Mouse (Mus musculus): ENCODE data around the gene Hoxd10. TPM values are rescaled to one million over a fixed set of nuclear protein-coding genes. Genes with fewer than 3 reads are reported as not detected.

The Hoxd10 gene
- total and polyA plus RNA-seq, 3 experiments: not detected

- Histone ChIP-seq H3K79me2 (replicated peaks; ENCODE audit: control insufficient read depth, extremely low read depth, insufficient read depth, poor library complexity, severe bottlenecking) (no peaks in the 10 kb centered on the region), H3K9ac (ENCODE audit: insufficient read depth, low read depth) (no peak overlapping the region), H3K36me3 (replicated peaks in 1 of 2; ENCODE audit: control insufficient read depth in 1 of 2, insufficient read depth in 1 of 2, low read length in 1 of 2) (no peaks in the 10 kb centered on the region), H3K4me1 (ENCODE audit: control insufficient read depth in 1 of 2, insufficient read depth in 2 of 2) (no peaks in the 10 kb centered on the region), H3K9me3 (replicated peaks; ENCODE audit: low read length) (peaks cover 38% of the 10 kb centered on the region), H3K4me2 (ENCODE audit: insufficient read depth, low read depth, poor library complexity, severe bottlenecking) (no peak overlapping the region), H3K27me3 (replicated peaks) (no peaks in the 10 kb centered on the region), H3K27ac (ENCODE audit: insufficient read depth, low read depth) (no peak overlapping the region), H3K4me3 (replicated peaks in 1 of 3; ENCODE audit: low read depth in 2 of 3, low read length in 2 of 3, poor library complexity in 1 of 3) (no peak overlapping the region)
- no peak for TF ChIP-seq ZKSCAN1 (IDR thresholded peaks at IDR 0.05; ENCODE audit: borderline replicate concordance, low read depth, low read length)
- TF ChIP-seq ZC3H11A (IDR thresholded peaks at IDR 0.05; ENCODE audit: low read depth, low read length): no peak
- TF ChIP-seq KAT2A (IDR thresholded peaks at IDR 0.05; ENCODE audit: insufficient replicate concordance, low read length): no peak
- no peak for TF ChIP-seq EP300 (IDR thresholded peaks at IDR 0.05; ENCODE audit: low read length)
- TF ChIP-seq JUND (conservative IDR thresholded peaks at IDR 0.05; ENCODE audit: low read depth, low read length): no peak
- no peak for TF ChIP-seq SMC3 (IDR thresholded peaks at IDR 0.05; ENCODE audit: low read depth, low read length)
- TF ChIP-seq IRF4 (IDR thresholded peaks at IDR 0.05; ENCODE audit: low read depth, low read length): no peak
- no peak for TF ChIP-seq TBP (conservative IDR thresholded peaks at IDR 0.05; ENCODE audit: low read depth, low read length)
- no peak for TF ChIP-seq POLR2A (IDR thresholded peaks at IDR 0.05; ENCODE audit: low read depth, low read length)
- TF ChIP-seq JUN (IDR thresholded peaks at IDR 0.05; ENCODE audit: insufficient read depth, low read depth, low read length): no peak
- no peak for TF ChIP-seq GABPA (IDR thresholded peaks at IDR 0.05; ENCODE audit: insufficient replicate concordance, low read depth, low read length)
- TF ChIP-seq TCF12 (IDR thresholded peaks at IDR 0.05; ENCODE audit: low read depth, low read length): no peak
- no peak for TF ChIP-seq MYC (IDR thresholded peaks at IDR 0.05; ENCODE audit: low read depth, low read length)
- no peak for TF ChIP-seq HCFC1 (IDR thresholded peaks at IDR 0.05; ENCODE audit: low read depth, low read length)
- no peak for TF ChIP-seq MEF2A (IDR thresholded peaks at IDR 0.05; ENCODE audit: borderline replicate concordance, low read depth, low read length)
- dilution Hi-C loops (cut with MboI; ENCODE audit: extremely low pct_ligation_motif_present, extremely low pct_unique_long_range_greater_than_20kb, low sequenced_read_pairs): no loop called here
- DNase-seq (ENCODE audit: extremely low read depth): no peak
- in situ Hi-C loops (cut with MboI; ENCODE audit: low pct_ligation_motif_present, low pct_unique_long_range_greater_than_20kb, low sequenced_read_pairs): loop anchor here (25.0 kb wide), 1 partner anchor 1069 kb away; the partner anchor contains the start of gene Chrna1
Measured at GRCm38 (mm10) chr2:74655821-74656631, 35.7 kb upstream of the Hoxd10 start.

GRCm38 (mm10) chr2:74656632-74657021 is 35.1 kb upstream of the Hoxd10 start:
- Histone ChIP-seq H3K4me1 (ENCODE audit: control insufficient read depth in 1 of 2, insufficient read depth in 2 of 2) (no peaks in the 10 kb centered on the region), H3K4me2 (ENCODE audit: insufficient read depth, low read depth, poor library complexity, severe bottlenecking) (no peak overlapping the region), H3K9me3 (replicated peaks; ENCODE audit: low read length) (peaks cover 38% of the 10 kb centered on the region), H3K4me3 (replicated peaks in 1 of 3; ENCODE audit: low read depth in 2 of 3, low read length in 2 of 3, poor library complexity in 1 of 3) (no peak overlapping the region), H3K9ac (ENCODE audit: insufficient read depth, low read depth) (no peak overlapping the region), H3K36me3 (replicated peaks in 1 of 2; ENCODE audit: control insufficient read depth in 1 of 2, insufficient read depth in 1 of 2, low read length in 1 of 2) (no peaks in the 10 kb centered on the region), H3K27ac (ENCODE audit: insufficient read depth, low read depth) (no peak overlapping the region), H3K79me2 (replicated peaks; ENCODE audit: control insufficient read depth, extremely low read depth, insufficient read depth, poor library complexity, severe bottlenecking) (no peaks in the 10 kb centered on the region), H3K27me3 (replicated peaks) (no peaks in the 10 kb centered on the region)
- TF ChIP-seq KAT2A (IDR thresholded peaks at IDR 0.05; ENCODE audit: insufficient replicate concordance, low read length) (no peak), NELFE (IDR thresholded peaks at IDR 0.05; ENCODE audit: low read depth, low read length) (no peak), E2F4 (IDR thresholded peaks at IDR 0.05; ENCODE audit: insufficient replicate concordance, low read depth, low read length) (no peak), JUND (conservative IDR thresholded peaks at IDR 0.05; ENCODE audit: low read depth, low read length) (no peak), RCOR1 (conservative IDR thresholded peaks at IDR 0.05; ENCODE audit: low read depth, low read length) (no peak), USF1 (IDR thresholded peaks at IDR 0.05; ENCODE audit: low read depth, low read length) (no peak), RAD21 (IDR thresholded peaks at IDR 0.05; ENCODE audit: low read depth, low read length) (no peak), EP300 (IDR thresholded peaks at IDR 0.05; ENCODE audit: low read length) (no peak), ZC3H11A (IDR thresholded peaks at IDR 0.05; ENCODE audit: low read depth, low read length) (no peak), ETS1 (conservative IDR thresholded peaks at IDR 0.05; ENCODE audit: low read depth, low read length) (no peak)
- in situ Hi-C loops (cut with MboI; ENCODE audit: low pct_ligation_motif_present, low pct_unique_long_range_greater_than_20kb, low sequenced_read_pairs) (loop anchor here (25.0 kb wide), 1 partner anchor 1069 kb away; the partner anchor contains the start of gene Chrna1), dilution Hi-C loops (cut with MboI; ENCODE audit: extremely low pct_ligation_motif_present, extremely low pct_unique_long_range_greater_than_20kb, low sequenced_read_pairs) (no loop called here)
- no peak for DNase-seq (ENCODE audit: extremely low read depth)
